Mouse (Mus musculus) hindbrain, embryonic 14.5 days (tissue): ENCODE measurements around the gene Myrip. TPM values are rescaled to one million over a fixed set of nuclear protein-coding genes. Genes with fewer than 3 reads are reported as not detected.

ENCODE experiments used
- ATAC-seq: fragments of 200-750 bp; cut with Nextera tagmentation; 2 replicates; pipeline ENCODE4 v1.8.0; 2017; ENCODE audit warnings: moderate number of reproducible peaks, mild to moderate bottlenecking, moderate TSS enrichment, moderate library complexity; ENCODE audit not compliant: low FRiP score
- DNase-seq: peaks from one replicate; pipeline ENCODE4 v3.0.0-alpha.2; 2015; ENCODE audit warnings: low spot score
- H3K27ac ChIP-seq: fragments of 300-500 bp; sonication (generic); 2 replicates; pipeline ENCODE4 v1.5.1; 2014; ENCODE audit warnings: mild to moderate bottlenecking, moderate library complexity
- H3K27me3 ChIP-seq: fragments of 300-500 bp; sonication (generic); 2 replicates; pipeline ENCODE4 v1.6.1; 2014; ENCODE audit warnings: mild to moderate bottlenecking, low read length, mixed read lengths; ENCODE audit not compliant: control insufficient read depth, insufficient read depth
- H3K36me3 ChIP-seq: fragments of 300-500 bp; sonication (generic); replicated peaks from 2 replicates; pipeline ENCODE4 v1.6.1; 2014; ENCODE audit not compliant: control insufficient read depth, insufficient read depth
- H3K4me1 ChIP-seq: fragments of 300-500 bp; sonication (generic); replicated peaks from 2 replicates; pipeline ENCODE4 v1.6.1; 2014; ENCODE audit warnings: antibody characterized with exemption, low read length, mixed read lengths; ENCODE audit not compliant: control insufficient read depth, insufficient read depth
- H3K4me2 ChIP-seq: fragments of 300-500 bp; sonication (generic); replicated peaks from 2 replicates; pipeline ENCODE4 v1.6.1; 2014; ENCODE audit warnings: mild to moderate bottlenecking, moderate library complexity
- H3K4me3 ChIP-seq: fragments of 300-500 bp; sonication (generic); replicated peaks from 2 replicates; pipeline ENCODE4 v1.5.1; 2014; ENCODE audit warnings: mild to moderate bottlenecking, low read length
- H3K9ac ChIP-seq: fragments of 300-500 bp; sonication (generic); 2 replicates; pipeline ENCODE4 v1.6.1; 2014
- H3K9me3 ChIP-seq: fragments of 300-500 bp; sonication (generic); 2 replicates; pipeline ENCODE4 v1.6.1; 2016; ENCODE audit warnings: low read length; ENCODE audit not compliant: control insufficient read depth
- WGBS: fragments of 180-500 bp; shearing (Covaris S2); extraction: QIAGEN DNeasy Blood & Tissue Kit; methylation state at CpG from one replicate; pipeline ENCODE4 v1.1.7; 2014; 5-methylcytosine and 5-hydroxymethylcytosine counted together
- polyA plus RNA-seq: library from polyadenylated mRNA; unstranded; fragments of >200 nt; fragmentation: Nextera tagmentation; extraction: Ambion mirVana; gene quantifications from 2 replicates; pipeline ENCODE4 v1.2.1, GENCODE M21; 2014

The Myrip gene
- polyA plus RNA-seq, 1 experiment from 2014 or later, result 7.7 TPM

DNA sequence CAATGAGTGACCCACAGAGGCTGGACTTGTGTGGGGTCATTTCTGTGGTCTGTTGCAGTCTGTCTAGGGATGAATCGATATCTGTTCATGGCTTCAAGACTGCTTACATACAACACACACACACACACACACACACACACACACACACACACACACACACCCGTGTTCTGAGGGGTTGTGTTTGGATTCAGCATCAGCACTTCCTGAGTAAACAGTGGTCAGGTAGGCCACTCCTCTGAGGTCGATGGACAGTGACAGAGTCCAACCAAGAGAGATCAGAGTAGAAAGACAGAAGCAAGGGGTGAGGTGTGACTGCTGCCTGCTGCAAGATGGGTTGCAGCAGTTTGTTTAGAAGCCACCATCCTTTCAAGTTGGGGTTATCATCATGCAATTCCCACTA, 61.4 kb downstream of the Myrip start:
- H3K9me3 ChIP-seq, result no peaks in the 10 kb centered on the region
- WGBS, result 80% methylated on average over 3 of the region's 3 CpGs
- no peaks in the 10 kb centered on the region for H3K36me3 ChIP-seq
- H3K4me1 ChIP-seq, result peaks cover 7% of the 10 kb centered on the region; the same call in 1 of the 2 replicates
- no peak overlapping the region for H3K4me3 ChIP-seq
- no peak for DNase-seq
- no peaks in the 10 kb centered on the region; the same call in 1 of the 2 replicates for H3K27me3 ChIP-seq
- no peak for ATAC-seq
- H3K9ac ChIP-seq, result no peak overlapping the region
- H3K27ac ChIP-seq, result no peak overlapping the region
- H3K4me2 ChIP-seq, result no peak overlapping the region

DNA sequence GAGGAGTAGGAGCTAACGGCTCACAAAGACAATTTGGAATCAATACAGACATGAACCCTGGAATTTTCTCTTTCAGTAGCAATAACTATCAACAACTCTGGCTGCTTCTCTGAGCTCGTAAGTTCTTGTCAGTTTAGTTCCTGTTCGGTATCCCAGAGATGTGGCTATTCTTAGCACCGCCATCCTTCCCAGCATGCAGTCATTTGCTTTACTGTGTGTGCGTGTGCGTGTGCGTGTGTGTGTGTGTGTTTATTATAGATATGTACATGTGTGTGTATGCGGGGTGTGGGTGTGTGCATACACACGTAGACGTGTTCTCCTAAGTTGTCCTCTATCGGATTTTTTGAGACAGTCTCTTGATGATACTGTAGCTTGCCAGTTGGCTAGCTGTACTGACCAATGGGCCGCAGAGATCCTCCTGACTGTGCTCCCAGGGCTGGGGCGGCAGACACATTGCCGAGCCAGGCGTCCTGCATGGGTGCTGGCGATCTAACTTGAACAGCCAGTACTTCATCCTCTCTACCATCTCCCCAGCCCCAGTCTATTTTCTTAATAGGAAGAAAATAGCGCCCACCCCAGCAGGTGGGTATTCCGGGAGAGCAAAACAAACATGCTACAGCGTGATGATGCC, 63.5 kb downstream of the Myrip start:
- DNase-seq (no peak), ATAC-seq (no peak)
- WGBS, result 87% methylated on average over 19 of the region's 19 CpGs
- H3K9me3 ChIP-seq, result no peaks in the 10 kb centered on the region
- H3K27ac ChIP-seq, result no peak overlapping the region
- H3K27me3 ChIP-seq, result no peaks in the 10 kb centered on the region
- H3K4me3 ChIP-seq, result no peak overlapping the region
- peaks cover 7% of the 10 kb centered on the region; the same call in 1 of the 2 replicates for H3K4me1 ChIP-seq
- no peak overlapping the region for H3K9ac ChIP-seq
- H3K36me3 ChIP-seq, result no peaks in the 10 kb centered on the region
- no peak overlapping the region for H3K4me2 ChIP-seq

DNA sequence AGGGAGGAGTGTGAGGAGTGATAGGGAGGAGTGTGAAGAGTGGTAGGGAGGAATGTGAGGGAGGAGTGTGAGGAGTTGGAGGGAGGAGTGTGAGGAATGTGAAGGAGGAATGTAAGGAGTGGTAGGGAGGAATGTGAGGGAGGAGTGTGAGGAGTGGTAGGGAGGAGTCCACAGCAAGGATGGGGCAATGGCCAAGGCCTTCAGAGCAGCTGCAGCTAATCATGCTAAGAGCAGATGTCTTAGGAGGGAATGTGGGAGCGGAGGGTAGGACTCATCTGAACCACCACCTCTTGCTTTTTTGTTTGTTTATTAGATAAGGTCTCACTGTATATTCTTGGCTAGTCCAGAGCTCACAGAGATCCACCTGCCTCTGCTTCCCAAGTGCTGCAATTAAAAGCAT, 66.2 kb downstream of the Myrip start:
- no peaks in the 10 kb centered on the region for H3K4me1 ChIP-seq
- H3K4me3 ChIP-seq, result no peak overlapping the region
- WGBS, result 100% methylated on average over 1 of the region's 1 CpGs
- no peak for ATAC-seq
- H3K27ac ChIP-seq, result no peak overlapping the region
- H3K9me3 ChIP-seq, result no peaks in the 10 kb centered on the region
- no peaks in the 10 kb centered on the region for H3K27me3 ChIP-seq
- no peak overlapping the region for H3K9ac ChIP-seq
- no peaks in the 10 kb centered on the region for H3K36me3 ChIP-seq
- no peak for DNase-seq
- no peak overlapping the region for H3K4me2 ChIP-seq

DNA sequence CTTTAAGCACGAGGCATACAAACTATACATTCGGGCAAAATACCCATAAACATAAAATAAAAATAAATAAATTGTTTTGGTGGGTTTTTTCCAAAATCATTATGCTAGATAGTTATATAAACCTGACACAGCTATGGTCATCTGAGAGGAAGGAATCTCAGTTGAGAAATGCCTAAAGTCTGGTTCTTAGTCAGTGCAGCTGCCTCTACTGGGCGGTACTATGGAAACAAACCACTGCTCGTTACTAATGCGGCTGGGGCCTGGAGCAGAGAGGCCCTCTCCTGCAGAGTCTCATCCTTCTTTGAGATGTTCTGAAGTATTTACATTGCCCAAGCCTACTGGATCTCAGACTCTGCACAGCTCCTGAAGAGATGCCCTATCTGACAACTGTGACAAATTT, 70.3 kb downstream of the Myrip start:
- Histone ChIP-seq H3K4me1 (no peaks in the 10 kb centered on the region), H3K27ac (no peak overlapping the region), H3K36me3 (no peaks in the 10 kb centered on the region), H3K4me2 (no peak overlapping the region), H3K27me3 (no peaks in the 10 kb centered on the region), H3K9me3 (no peaks in the 10 kb centered on the region; the same call in 1 of the 2 replicates), H3K9ac (no peak overlapping the region), H3K4me3 (no peak overlapping the region)
- WGBS, result 83% methylated on average over 5 of the region's 5 CpGs
- DNase-seq, result no peak
- ATAC-seq, result no peak

DNA sequence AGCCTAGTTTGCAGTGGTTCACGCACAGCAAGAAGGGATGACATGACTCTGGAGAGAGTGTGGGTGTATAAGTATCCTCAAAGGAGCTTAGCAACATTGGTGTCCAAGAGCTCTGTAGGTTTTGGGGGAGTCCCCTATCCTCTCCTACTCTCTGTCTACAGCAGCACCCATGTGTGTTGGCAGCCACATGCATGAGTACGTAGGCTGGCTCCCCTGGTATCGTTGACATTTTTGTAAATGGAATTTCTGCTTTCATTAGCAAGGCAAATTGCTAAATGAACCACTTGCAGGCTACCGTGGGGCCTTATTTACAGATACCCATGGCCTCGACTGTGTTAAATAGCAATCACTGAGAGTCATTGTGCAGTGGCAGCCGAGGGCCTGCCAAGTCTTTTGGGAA, 71.0 kb downstream of the Myrip start:
- no peaks in the 10 kb centered on the region for H3K27me3 ChIP-seq
- no peak overlapping the region for H3K27ac ChIP-seq
- DNase-seq (no peak), ATAC-seq (no peak)
- no peak overlapping the region for H3K4me3 ChIP-seq
- no peaks in the 10 kb centered on the region; the same call in 1 of the 2 replicates for H3K9me3 ChIP-seq
- H3K36me3 ChIP-seq, result no peaks in the 10 kb centered on the region
- H3K9ac ChIP-seq, result no peak overlapping the region
- H3K4me1 ChIP-seq, result no peaks in the 10 kb centered on the region
- H3K4me2 ChIP-seq, result no peak overlapping the region
- WGBS, result 58% methylated on average over 6 of the region's 6 CpGs

DNA sequence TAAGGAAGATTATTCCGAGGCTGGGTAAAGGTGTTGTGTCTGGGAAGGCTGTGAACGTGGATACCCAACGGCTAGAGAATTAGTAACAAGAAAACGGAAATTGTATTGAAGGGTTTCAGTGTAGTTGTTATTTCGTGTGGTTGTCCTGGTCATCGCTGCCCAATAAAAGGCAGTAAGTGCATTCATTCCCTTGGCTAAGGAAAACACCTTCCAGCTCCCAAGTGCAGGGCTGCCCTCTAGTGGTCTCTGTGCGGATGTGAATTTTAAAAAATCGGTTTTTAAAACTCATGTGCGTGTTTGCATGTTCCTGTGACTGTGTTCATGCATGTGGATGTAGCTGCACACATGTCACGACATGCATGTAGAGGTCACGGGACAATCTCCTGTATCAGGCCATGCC, 76.4 kb downstream of the Myrip start:
- no peaks in the 10 kb centered on the region; the same call in 1 of the 2 replicates for H3K9me3 ChIP-seq
- H3K27ac ChIP-seq, result no peak overlapping the region
- DNase-seq (peak; percentile 85), ATAC-seq (no peak)
- no peak overlapping the region for H3K4me2 ChIP-seq
- H3K36me3 ChIP-seq, result no peaks in the 10 kb centered on the region
- no peaks in the 10 kb centered on the region for H3K27me3 ChIP-seq
- H3K4me3 ChIP-seq, result no peak overlapping the region
- no peaks in the 10 kb centered on the region for H3K4me1 ChIP-seq
- H3K9ac ChIP-seq, result no peak overlapping the region
- WGBS, result 31% methylated on average over 11 of the region's 11 CpGs

DNA sequence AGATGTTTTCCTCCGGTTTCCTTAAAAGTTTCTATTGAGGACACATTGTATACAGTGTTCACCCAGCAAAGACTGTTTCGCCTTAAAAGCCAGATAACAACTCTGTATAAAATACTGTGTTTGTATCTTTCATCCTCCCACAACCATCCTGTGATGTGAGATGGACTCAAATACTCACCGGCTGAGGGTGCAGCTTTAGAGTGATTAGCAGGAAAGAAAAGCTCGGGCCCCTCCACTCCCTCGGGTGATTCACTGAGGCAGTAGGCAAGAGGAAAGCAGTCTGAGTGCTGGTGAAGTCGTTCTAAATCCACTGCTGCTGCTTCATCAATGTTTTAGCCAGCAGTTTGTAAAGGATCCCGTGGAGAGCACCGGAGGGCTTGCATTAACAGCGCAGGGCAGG, 93.9 kb downstream of the Myrip start:
- no peak overlapping the region for H3K9ac ChIP-seq
- no peak overlapping the region for H3K4me2 ChIP-seq
- H3K36me3 ChIP-seq, result no peaks in the 10 kb centered on the region
- no peaks in the 10 kb centered on the region for H3K4me1 ChIP-seq
- H3K27me3 ChIP-seq, result no peaks in the 10 kb centered on the region
- ATAC-seq (no peak), DNase-seq (no peak)
- H3K27ac ChIP-seq, result no peak overlapping the region
- H3K4me3 ChIP-seq, result no peak overlapping the region
- no peaks in the 10 kb centered on the region for H3K9me3 ChIP-seq
- 44% methylated on average over 9 of the region's 9 CpGs for WGBS

DNA sequence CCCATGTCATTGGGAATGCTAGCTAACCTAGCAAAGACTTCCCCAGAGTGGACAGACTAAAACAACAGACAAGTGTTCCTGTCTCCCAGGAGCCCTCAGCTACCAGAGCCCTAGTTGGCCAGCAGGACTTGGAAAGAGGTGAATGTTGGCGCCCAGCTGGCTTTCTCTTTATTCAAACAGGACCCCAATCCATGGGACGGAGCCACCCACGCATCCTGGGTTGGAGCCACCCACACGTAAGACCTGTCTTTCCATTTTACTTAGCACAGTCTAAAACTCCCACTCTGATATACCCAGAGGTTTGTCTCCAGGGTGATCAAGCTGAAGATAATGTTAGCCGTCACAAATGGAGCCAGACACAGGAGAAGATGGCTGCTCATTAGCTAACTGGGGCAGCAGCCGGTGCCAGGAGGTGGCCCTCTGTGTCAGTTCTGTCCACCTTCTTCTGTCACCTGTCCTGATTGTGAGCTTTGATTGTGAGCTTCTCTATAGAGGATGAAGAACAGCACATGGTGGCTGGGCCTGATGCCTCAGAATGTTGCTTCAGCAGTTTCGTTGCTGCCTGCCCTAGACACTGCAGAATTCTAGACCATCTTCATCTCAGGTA, 95.4 kb downstream of the Myrip start:
- Histone ChIP-seq H3K4me3 (no peak overlapping the region), H3K4me2 (no peak overlapping the region), H3K36me3 (no peaks in the 10 kb centered on the region), H3K9me3 (no peaks in the 10 kb centered on the region), H3K9ac (no peak overlapping the region), H3K27ac (no peak overlapping the region), H3K27me3 (no peaks in the 10 kb centered on the region), H3K4me1 (no peaks in the 10 kb centered on the region)
- DNase-seq (no peak), ATAC-seq (no peak)
- WGBS, result 90% methylated on average over 7 of the region's 7 CpGs

DNA sequence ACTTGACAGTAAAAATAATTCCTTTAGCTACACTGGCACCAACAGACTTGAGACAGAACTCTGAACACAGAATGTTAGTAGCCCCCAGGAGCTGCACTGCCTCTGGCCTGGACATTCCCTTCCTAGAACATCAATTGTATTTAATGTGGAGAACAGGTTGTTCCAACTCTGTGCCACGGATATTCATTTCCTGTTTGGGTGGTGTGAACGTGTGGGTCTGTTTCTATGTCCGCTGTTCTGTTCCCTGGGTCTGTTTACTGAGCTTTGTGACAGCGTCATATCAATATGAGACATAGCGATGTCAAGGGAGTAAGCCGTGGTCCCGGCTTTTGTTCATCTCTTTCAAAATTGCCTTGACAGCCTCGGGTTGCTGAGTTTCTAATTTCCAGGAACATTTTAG, 97.0 kb downstream of the Myrip start:
- H3K9me3 ChIP-seq, result no peaks in the 10 kb centered on the region
- ATAC-seq (no peak), DNase-seq (no peak)
- 87% methylated on average over 8 of the region's 8 CpGs for WGBS
- H3K4me3 ChIP-seq, result no peak overlapping the region
- no peaks in the 10 kb centered on the region for H3K4me1 ChIP-seq
- no peaks in the 10 kb centered on the region for H3K27me3 ChIP-seq
- no peak overlapping the region for H3K27ac ChIP-seq
- H3K36me3 ChIP-seq, result no peaks in the 10 kb centered on the region
- H3K4me2 ChIP-seq, result no peak overlapping the region
- H3K9ac ChIP-seq, result no peak overlapping the region
